Mouse (Mus musculus): ENCODE results near the gene Lipe.
"Not testable (repeated sequence)": the region's sequence is repeated elsewhere in the genome, so short reads cannot be mapped to it uniquely, and the experiment has no call there.

Lipe gene

DNA sequence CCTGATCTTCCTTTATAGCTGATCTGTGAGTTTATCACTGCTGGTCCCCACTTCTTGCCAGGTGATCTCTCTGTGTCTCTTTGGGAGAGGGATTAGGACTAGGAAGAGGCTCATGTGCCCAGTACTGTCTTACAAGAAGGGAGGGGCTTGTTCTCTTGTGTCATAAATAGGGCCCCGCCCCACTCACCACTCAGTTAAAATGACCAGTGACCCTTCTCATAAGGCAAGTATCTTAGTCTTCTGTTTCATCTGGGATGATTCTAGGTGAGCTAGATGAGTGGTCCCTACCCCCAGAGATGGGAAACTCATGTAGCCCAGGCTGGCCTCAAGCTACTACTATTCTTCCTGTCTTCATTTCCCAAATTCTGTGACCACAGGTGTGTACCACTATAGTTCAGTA lies at the start of gene Lipe:
Gene Lipe (minus strand): TSS at position 101 of the 400 bp plus-strand sequence.
- no peak for DNase-seq (ENCODE audit: low spot score)

DNA sequence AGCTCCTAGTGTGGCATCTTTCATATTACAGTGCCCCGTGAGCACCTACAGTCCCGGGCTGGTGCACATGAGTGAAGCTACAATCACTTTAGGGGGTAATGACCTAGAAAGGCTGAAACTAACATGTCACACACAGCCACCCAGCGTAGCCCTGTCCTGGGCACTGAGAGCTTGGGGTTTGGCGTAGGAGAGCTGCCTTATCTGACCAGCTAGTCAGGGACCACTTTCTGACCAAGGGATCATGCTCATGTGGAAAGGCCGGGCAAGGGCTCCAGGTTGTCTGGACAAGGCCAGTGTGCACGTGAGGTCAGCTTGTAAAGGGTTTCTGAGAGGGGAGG lies 42.3 kb upstream of the Lipe start:
- DNase-seq (ENCODE audit: low spot score), result no peak

DNA sequence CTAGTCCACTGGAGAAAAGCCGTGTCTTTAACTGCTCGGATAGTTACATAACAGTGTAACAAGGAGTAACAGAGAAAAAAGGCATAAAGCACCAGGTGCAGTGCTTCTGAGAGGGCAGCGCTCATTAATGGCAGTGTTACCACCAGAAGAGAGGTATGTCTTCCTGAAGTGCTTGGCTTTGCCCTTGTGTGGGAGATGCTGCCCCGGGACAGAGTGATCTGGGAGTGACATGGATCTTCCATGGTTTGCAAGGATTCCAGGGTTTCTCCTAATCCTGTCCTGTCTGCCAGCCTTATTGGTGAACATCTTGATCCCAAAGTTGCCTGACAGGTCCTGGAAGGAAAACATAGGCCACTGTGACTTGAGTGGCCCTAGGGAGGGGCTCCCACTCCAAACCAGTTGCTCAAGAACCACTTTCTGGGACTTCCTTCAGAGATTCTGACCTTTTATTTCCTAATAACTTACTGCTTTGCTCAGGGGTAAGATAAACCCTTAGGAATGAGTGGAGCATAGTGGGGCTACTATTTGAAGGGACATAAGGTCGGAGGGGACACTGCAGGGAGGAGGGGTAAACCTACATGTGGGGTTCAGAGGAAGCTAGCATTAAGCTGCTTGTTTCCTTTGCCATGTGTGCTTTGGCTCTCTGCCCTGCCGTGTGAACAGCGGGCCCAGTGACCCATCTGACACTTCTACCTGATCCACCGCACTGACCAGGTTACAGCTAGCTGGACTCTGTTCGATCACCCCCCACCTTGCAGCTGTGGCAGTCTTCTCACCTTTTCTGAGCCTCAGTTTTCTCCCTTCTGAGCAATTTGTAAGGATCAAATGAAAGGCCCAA lies 41.7 kb upstream of the Lipe start:
- DNase-seq (ENCODE audit: low spot score), result no peak

DNA sequence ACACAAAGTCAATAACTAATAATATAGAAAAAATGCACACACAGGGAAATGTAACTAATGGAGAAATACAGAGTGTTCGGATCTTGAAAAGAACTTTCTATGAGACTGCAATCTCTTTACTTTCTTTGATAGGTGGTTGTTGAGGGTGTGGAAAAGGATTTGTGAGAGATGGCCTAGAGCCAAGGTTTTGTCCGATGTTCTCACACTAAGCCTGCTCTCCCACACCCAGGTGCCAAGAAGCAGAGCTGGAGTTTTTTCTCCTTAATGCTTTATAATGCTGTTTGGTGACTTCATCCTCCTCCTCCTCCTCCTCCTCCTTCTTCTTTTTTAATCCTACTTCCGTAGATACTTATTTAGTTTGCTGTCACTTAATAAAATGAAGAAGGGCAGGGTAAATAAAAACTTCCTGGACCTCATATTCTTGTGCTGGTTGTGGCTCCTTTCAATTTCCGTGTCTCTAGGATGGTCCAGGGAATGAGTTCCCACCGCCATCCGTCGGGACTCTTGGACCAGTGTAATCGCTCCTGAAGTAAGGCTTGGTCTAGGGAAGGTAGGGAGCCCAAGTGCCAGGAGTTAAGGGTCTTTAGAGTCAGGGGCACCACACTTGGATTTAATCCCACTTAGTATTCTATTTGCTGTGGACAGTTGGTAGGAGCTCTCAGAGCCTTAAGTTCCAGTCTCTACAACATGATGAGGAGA lies 40.8 kb upstream of the Lipe start:
- DNase-seq (ENCODE audit: low spot score), result no peak

GRCm38 (mm10) chr7:25436704-25437103 lies 38.2 kb upstream of the Lipe start:
- DNase-seq (ENCODE audit: low spot score), result no peak

DNA sequence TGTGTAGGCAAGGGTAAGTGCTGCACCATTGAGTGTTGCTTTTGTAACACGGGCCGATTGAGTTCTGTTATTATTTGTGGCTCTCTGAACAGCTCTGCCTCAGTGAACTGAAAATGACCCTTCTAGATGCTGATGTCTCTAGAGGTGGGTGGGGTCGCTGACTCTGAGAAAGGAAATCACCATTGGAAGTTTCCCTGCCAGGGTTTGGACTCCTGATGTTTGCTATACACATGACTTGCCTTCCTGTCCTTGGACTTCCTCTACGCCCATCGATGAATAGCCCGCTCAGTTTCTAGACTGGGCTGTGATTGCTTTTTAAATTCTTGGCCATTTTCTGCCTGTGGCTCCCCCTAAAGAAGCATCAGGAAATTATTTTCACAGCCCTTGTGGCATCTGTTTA lies 37.7 kb upstream of the Lipe start:
- DNase-seq (ENCODE audit: low spot score), result no peak

- no peak for DNase-seq (ENCODE audit: low spot score)
Observed at GRCm38 (mm10) chr7:25435546-25435851, 37.0 kb upstream of the Lipe start.

GRCm38 (mm10) chr7:25434654-25435545 lies 36.4 kb upstream of the Lipe start:
- no peak for DNase-seq (ENCODE audit: low spot score)

DNA sequence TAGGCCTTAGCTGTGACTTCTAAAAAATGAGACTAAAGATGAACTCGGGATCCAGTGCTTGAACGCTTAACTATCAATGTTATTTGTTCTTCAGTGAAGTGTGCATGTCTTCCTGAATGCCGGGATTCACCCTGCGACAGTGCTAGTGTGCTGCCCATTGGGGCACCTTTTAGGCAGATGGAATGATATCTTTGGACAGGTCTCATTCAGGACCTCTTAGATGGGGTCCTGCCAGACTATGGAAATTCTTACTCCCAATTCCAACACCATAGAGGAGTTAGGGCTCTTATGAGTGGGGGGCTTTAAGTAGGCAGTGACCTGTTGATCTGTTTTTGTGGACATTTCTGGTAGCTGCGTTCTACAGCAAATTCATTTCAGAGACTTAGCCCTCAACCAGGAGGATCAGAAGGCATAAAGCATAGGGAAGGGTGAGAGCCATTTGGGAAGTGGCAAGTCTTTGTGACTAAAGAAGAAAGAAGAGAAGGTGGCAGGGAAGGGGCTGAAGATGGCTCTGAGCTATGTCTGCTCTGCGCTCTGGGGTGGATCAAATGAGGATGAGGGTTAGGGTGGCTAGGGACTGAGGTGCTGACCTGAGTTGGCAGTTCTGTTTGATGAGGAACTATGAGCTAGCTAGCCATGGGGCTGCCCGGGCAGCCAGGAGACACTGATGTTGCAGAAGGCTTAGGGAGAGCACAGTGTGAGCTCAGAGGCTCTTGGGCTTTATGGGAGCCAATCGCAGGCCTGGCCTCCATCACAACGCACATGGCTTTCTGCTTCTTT lies 35.5 kb upstream of the Lipe start:
- DNase-seq (ENCODE audit: low spot score), result no peak

DNA sequence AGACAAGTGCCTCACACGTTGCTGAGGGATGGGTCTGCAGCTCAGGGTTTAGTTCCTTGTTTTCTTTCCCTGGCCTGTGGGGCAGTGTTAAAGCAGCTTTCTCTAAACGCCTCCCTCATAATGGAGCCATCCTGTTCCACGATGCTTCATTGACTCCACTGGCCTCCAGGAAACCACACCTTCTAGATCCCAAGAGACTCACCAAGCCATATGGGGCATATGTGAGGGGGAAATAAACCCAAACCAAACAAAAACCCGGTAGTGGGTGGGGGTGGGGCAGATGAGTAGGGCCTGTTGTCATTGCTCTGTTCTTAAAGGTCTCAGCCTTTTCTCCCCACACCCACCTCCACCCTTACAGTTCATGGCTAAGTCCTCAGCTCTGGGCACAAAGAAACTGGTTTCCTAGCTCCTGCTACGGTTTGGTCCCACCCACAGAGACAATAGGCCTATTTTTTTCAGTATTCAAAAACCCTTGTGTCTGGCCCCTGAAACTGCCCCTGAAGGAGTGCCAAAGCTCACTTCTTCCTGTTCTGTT lies 34.6 kb upstream of the Lipe start:
- no peak for DNase-seq (ENCODE audit: low spot score)

GRCm38 (mm10) chr7:25432381-25432780 lies 33.9 kb upstream of the Lipe start:
- DNase-seq (ENCODE audit: low spot score), result no peak

- no peak for DNase-seq (ENCODE audit: low spot score)
Observed at GRCm38 (mm10) chr7:25429886-25430784, 31.6 kb upstream of the Lipe start.

DNA sequence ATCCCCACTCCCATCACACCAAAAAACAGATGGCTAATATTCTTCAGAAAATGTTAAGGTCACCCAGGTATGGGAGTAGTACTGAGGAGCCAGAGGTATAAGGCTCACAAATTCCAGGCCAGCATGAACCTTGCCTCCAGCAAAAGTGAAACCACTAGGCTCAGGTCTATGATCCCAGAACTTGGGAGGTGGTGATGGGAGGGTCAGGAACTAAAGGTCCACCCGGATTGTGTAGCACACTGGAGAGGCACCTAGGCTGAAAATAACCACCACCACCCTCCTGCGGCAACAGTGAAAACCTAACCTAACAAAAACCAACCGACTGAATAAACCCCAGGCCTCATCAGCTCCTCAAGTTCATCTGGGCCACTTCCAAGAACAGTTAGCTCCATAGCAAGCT lies 29.8 kb upstream of the Lipe start:
- DNase-seq (ENCODE audit: low spot score), result no peak

GRCm38 (mm10) chr7:25427144-25427543 lies 28.6 kb upstream of the Lipe start:
- no peak for DNase-seq (ENCODE audit: low spot score)

GRCm38 (mm10) chr7:25426380-25426779 lies 27.9 kb upstream of the Lipe start:
- DNase-seq (ENCODE audit: low spot score), result not testable (repeated sequence)

DNA sequence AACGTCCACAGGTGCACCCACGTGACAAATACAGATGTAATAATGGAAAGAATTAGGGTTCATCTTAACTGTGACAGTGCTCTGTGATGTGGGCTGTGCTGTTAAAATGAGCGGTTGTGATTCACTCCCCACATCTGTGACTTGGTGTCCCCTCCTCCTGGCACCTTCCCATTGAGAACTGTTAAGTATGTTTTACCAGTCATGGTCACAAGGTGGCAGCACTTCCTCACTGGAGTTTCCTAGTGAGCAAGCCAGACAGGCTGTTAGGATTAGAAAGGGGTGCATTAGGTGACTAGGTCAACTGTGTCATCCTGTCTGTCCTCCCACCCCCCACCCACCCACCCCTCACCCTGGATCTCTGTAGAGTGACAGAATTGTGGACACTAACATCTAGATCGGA lies 25.9 kb upstream of the Lipe start:
- peak; percentile 39 for DNase-seq (ENCODE audit: low spot score)

DNA sequence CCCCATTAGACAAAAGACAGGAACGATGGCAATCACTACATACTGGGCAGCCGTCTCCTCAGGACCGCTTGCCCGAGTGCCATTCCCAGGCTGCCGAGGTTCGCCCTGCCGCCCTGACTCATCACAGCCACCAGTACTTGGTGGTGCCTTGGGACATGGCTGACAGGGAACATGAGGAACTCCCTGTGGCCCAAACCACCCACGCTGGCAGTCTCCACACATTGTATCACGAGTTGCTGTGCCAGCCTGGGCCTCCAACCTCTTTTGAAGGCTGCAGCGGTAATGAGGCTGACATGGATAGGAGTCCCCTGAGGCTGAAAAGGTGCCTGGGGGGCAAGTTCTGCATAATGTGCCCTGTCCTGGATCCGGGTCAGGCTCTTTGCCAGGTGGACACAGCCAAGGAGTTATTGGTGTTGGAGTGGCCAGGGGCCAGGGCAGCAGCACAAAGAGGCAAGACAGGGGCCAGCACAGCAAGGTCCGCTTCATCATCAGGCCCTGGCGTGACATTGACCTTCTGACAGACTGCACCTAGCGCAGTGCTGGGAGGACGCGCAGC lies 23.9 kb upstream of the Lipe start:
- no peak for DNase-seq (ENCODE audit: low spot score)

- DNase-seq (ENCODE audit: low spot score), result no peak
Observed at GRCm38 (mm10) chr7:25419943-25420342, 21.4 kb upstream of the Lipe start.

DNA sequence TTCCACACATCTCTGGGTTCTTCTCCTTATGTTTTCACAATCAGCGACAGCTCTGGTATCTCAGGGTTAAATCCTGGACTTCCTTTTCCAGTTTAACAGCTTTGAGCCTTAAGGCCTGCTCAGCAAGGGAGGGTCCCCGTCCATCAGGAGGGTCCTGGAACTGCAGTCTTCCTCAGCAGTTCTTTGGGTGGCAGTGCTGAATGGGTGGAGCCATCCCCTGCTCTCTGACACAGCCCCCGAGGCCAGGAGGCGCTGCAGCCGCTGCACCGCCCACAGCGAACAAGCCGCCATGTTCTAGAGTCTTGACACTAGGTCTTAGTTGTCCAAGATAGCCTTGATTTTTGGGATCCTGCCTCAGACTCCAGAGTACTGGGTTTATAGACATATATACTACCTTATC lies 21.0 kb upstream of the Lipe start:
- no peak for DNase-seq (ENCODE audit: low spot score)

- no peak for DNase-seq (ENCODE audit: low spot score)
Observed at GRCm38 (mm10) chr7:25417597-25417996, 19.1 kb upstream of the Lipe start.
